Mouse (Mus musculus) heart, postnatal 36 days (tissue): ENCODE results near the gene Ttll8. TPM values are rescaled to one million over a fixed set of nuclear protein-coding genes. Genes with fewer than 3 reads are reported as not detected.

Experiments
- DNase-seq, 2 experiments: peaks; one replicate each; pipeline ENCODE4 v3.0.0; 2021 to 2022
- intact Hi-C: fragments of 180-260 bp; cut with DNase I; formaldehyde crosslinking; loops from one replicate; pipeline ENCODE4 v1.15.1; 2025
- total RNA-seq, 2 experiments: library from RNA; stranded (reverse); gene quantifications; 2 replicates each; pipeline ENCODE4 v1.2.3; 2021

The Ttll8 gene
- total RNA-seq, 2 experiments from 2014 or later = not detected

DNA sequence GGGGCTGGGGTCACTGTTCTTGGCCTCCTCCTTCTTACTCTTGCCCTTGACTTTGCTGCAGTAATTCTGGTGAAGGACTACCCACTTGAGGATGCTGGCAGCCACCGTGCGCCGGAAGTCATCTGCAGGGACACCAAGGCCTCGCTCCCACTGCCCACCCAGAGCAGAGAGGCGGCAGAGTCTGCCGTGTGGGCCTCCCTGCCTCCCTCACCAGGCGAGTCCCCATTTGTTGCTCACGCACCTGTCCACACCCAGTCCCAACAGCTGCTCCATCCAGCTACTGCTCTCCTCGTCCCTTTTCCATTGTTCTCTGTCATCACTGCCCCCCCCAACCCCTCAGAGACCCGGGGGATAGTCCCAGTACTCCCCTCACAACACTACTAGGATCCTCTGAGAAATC is 21.6 kb downstream of the Ttll8 start:
- intact Hi-C loops = no loop called here
- DNase-seq = no peak

DNA sequence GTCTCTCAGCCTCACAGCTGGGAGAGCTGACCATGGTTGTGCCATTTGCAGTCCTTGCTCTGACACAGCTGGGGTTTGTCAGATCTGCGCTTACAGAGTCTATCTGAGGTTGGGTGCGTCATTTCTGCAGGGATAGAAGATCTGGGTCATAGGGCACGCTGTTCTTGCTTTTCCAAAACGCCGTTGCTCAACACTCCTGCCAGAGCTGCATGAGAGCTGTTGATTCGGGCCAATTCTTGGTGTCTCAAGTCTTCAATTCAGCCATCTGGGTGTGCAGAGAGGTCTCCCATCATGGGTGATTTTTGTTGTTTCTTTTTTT is 32.3 kb downstream of the Ttll8 start:
- intact Hi-C loops = loop anchor here (1.0 kb wide), 2 partner anchors 45 to 94 kb away; no protein-coding TSS in a partner anchor
- DNase-seq = peak; percentile 36 to 50

DNA sequence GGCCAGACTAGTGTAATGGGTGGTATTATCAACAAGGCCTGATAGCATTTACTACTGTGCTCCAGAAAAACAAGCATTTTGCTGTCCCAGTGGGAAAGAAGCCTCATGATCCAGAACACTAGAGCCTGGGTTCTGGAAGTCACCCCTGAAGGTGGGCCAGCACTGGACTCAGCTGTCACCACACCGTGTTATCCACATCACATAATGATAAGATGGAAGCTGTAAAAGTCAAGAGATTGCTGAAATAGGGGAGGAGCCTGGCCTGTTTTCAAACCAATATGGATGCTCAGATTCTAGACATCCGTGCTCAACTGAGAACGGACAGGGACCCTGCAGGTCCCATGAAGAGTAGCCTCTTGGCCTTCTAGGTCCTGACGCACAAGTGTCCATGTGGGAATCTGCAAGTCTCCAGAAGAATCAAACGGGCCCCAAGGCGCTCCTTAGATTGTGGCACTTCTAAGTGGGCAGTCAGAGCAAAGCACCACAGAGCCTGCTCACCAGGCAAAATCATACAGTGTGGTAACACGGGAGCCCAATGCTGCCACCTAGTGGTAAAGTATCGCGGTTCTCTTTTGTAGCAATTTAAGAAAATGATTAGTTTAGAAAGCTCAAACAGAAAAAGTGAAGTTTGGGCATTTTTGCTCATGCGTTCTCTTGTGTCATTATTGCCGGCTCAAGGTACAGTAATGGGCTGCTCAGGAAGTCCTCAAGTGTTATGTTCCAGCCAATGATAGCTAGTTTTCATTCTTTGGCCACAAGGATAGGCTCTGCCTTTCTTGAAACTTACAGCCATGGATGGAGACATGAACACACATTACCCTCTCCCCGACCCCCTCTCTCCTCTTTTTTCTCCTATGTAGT is 32.9 kb downstream of the Ttll8 start:
- intact Hi-C loops = loop anchor here (1.0 kb wide), 2 partner anchors 44 to 93 kb away; no protein-coding TSS in a partner anchor

DNA sequence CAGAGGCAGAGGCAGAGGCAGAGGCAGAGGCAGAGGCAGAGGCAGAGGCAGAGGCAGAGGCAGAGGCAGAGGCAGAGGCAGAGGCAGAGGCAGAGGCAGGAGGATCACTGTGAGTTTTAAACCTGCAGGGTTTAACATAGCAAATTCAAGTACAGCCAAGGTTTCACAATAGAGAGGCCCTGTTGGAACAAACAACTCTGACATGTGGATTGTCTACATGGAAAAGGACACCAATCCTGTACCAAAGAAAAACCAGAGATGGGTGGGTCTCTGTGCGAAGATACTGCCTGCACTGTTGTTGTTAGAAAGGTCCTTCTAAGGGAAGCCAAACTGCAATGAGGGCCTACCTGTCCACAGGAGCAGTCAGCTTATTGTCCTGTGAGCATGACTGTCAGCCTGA is 34.2 kb downstream of the Ttll8 start:
- DNase-seq = no peak
- intact Hi-C loops = no loop called here

More for the DNA sequence above, 32.9 kb downstream of the Ttll8 start:
- peak; percentile 73 to 75 for DNase-seq

DNA sequence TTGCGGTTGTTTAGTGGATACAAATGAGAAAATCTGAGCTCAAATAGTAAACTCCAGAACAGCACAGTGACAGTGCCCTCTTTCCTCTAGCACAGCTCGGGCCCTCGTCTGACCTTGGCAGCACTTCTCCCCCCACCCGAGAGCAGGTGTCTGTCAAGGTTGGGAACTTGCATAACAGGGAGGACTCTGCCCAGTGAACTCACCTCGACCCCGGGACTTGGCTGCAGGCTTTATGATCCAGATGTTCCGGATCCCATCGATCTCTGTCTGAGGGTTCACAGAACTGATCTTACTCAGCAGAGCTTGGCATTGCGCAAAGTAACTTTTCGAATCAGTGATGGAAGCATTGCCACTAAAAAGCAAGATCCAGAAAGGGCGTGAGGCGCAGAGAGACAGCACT is 34.9 kb downstream of the Ttll8 start:
- intact Hi-C loops = no loop called here
- DNase-seq = no peak

DNA sequence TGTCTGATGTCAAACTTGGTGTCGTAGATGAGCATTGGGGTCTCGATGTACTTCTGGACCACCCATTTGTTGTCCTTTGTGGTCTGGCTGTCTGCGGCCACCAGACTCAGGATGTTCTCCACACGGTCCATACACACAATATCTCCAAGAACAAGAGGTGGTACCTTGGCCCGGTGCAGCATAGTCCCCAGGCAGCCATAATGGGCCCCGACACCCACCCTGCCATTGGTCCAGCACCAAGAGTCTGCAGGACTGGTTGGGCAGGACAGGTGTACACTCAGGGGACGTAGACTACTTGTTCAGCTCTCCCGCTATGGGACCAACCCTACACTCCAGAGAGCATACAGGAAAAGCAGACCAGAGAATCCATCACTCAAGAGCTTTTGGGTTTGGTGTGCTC is 37.1 kb downstream of the Ttll8 start:
- no peak for DNase-seq
- intact Hi-C loops = no loop called here

DNA sequence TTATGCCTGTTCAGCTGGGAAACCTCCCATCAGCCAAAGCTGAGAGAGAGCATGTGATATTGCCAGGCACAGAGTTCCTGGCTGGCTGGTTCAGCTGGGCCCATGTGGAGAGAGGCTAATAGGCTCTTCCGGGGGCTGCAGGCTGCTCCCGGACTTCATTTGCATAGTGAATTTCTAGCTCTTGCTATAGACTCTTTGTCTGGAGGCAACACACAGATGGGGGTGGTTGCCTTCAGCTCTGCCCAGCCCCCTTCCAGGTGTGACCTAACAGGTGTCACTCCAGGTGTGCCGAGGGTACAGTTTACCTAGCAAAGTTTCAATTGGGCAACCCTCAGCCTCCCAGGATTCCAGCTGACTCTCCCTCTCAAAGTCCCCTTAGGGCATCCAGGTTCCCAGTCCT is 37.9 kb downstream of the Ttll8 start:
- DNase-seq = no peak
- intact Hi-C loops = no loop called here

DNA sequence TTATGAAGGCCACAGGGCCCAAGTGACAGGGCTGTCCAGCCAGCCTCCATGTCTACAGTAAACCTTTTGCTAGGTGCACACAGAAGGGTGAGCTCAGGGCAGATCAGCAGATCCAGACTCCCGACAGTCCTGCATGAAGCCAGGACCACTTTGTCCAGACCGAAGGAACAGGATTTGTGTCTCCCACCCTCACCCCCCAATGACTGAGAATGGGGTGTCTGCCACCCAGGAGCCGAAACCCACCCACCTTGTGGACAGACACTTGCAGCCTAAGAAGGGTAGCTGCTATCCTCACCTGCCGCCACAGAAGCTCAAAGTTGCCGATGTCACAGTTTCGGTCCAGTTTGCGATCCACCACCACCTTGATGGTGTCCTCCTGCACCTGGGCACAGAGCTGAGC is 39.2 kb downstream of the Ttll8 start:
- intact Hi-C loops = no loop called here
- DNase-seq = no peak

DNA sequence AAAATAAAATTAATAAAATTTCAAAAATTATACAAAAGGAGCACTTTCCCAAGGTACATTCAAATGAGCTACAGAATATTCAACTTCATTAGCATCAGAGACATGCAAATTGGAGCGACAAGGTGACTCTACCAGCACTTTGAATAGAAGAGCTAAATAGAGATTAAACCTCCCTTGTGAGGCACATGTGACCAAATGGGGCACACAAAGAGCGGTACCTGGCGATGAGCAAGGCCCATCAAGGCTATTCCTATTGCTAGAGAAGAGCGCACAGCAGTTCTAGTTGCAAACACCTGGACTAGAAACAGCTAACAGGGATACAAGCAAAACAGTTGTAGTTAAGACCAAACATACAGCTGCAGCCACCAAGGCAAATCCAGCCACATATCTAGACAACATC is 47.9 kb downstream of the Ttll8 start:
- intact Hi-C loops = no loop called here
- DNase-seq = no peak

DNA sequence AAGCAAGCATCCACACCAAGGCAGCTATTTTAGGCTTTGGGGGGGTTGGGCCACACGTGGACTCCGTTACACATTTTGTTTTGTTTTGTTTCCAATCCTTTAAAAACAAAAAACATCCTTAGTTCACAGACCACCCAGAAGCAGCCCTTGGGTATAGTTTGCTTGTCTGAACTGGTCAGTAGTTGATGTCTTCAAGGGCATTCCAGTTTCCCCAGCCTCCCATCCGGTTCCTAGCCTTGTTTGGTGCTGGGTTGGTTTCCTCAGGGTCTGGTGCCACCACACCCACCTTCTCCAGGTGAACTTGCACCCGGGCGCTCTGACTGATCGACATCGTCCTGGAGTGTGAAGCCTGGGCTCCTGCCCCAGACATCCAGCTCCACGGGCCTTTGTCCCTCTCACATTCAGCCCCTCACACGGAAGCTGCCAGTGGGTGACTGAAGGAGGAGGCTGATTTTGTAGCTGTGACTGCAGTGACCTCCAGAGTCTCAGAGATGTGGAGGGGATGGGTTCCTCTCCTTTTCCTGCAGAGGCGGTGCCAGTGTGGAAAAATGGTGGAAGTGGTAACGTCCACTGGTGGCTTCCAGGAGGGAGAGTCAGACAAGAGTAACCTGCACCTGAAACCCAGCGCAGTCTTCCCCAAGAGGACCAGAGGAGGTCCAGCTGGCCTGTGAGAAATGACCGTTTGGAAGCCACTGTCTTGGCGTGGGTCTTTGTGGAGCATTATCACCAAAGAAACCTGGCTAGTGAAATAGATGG is 50.0 kb downstream of the Ttll8 start:
- intact Hi-C loops = no loop called here
- no peak for DNase-seq

DNA sequence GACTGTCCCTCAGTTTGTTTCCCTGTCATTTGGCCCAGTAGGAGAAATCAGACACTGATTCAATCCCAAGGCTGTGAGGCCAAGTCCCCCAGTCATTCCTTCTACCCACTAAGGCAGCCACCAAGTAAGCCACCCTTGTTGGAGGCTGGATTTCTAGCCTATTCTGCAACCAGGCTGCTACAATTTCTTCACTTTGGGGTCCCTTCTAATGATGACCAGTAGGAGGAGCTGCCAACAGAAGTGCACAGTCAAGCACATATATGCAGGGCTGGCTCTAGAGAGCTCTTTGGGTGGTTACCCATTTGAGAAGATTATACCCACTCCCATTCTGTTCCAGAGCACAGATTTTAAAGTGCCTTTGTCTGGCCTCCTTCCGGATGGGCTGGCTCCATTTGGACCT is 51.1 kb downstream of the Ttll8 start:
- no peak for DNase-seq
- intact Hi-C loops = no loop called here

DNA sequence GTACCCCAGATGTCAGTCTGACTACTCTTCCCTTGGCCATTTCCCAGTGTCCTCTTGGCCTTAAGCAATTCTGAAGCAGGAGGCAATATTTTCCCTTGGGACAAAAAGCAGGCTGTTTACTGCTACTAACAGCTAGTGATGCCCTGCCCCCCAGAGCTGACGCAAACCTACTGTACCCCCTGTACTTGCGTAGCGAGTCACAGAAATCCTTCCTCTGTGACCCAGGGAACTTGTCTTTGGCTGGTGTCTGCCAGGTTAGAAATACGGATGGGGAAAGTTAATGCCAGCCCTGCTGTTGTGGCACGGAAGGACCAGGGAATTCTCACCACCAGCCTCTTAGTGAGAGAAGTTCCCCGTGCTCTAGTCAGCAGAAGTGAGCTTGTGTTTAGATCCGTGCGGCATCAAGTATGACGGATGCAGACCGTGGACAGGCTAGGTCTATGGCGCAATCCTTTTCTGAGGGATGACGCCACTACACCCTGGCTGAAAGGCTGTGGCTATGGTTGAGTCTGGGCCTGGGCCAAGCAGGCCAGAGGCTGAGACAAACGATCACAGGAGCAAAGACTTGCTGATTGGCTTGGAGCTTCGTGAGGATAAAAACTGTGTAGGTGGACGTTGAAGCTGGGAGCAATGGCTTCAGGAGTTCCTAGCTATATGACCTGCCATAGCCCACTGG is 51.9 kb downstream of the Ttll8 start:
- intact Hi-C loops = no loop called here

DNA sequence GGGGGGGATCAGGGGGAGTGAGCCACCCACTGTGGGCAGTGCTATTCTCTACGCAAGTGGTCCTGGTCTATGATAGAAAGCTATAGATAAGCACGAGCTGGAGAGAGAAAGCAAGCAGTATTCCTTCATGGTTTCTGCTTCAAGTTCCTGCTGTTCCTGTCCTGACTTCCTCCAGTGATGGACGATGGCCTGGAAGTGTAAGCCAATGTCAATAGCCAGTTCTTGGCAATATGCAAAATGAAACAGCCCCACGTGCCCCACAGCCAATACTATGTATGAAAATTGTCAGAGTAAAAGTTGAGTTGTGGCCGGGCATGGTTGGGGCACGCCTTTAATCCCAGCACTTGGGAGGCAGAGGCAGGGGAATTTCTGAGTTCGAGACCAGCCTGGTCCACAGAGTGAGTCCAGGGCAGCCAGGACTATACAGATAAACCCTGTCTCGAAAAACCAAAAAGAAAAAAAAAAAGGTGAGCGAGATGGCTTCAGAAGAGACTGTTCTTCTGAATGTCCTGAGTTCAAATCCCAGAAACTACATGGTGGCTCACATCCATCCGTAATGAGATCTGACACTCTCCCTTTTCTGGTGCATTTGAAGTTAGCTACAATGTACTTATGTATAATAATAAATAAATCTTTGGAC is 57.8 kb downstream of the Ttll8 start:
- DNase-seq = no peak
- intact Hi-C loops = no loop called here

More for the DNA sequence above, 51.9 kb downstream of the Ttll8 start:
- DNase-seq = no peak

DNA sequence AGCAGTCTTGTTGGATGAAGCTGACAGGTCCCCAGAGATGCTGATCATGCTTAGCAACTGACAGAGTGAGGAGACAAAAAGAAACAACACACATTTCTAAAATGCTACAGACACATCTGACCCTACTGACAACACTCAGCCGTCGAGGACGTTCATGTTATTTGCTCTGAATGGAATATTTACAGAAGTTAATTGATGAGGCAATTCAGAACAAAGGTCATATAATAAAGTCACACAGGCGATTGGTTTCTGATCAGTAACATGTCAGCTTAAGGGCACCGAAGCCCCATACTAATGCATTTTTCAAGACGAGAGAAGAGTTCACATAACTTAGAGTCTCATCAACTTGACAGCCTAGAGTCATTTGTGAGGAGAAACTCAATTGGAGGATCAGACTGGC is 58.3 kb downstream of the Ttll8 start:
- intact Hi-C loops = no loop called here
- DNase-seq = no peak

DNA sequence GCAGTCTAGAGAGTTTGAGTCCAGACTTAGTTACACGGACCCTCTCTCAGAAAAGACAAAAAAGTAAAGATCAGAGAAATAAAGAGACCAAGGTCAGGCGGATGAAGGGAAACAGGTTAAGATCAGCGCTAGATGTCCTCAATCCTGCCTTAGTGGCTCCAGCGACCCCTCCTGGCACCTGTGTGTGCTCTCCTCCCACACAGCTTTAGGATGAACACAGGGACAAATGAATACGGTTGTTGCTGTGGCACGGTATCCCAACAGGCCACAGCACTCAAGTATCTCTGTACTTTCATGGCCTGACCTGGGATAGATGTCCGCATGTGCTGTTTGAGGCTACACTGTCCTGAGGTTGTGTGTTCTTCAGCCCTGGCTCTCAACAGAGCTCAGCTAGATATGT is 59.1 kb downstream of the Ttll8 start:
- no peak for DNase-seq
- intact Hi-C loops = no loop called here

DNA sequence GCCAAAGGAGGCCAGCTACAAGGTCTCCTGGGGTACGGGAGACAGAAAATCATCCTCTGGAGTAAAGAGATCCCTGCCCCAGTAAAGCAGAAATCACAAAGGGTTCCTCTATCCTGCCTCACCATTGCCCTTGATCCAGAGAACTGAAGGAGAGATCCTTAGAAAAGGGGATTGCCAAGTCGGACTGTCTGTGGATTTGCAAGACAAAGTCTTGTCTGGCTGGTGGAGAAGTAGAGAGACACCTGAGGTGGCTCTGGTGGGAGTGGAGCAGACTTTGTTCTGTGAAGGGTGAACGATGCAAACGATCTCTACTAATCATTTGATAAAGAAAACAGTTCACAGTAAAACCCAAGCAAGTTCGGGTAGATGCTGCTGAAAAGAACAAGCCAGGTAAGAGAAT is 61.3 kb downstream of the Ttll8 start:
- intact Hi-C loops = no loop called here
- no peak for DNase-seq

DNA sequence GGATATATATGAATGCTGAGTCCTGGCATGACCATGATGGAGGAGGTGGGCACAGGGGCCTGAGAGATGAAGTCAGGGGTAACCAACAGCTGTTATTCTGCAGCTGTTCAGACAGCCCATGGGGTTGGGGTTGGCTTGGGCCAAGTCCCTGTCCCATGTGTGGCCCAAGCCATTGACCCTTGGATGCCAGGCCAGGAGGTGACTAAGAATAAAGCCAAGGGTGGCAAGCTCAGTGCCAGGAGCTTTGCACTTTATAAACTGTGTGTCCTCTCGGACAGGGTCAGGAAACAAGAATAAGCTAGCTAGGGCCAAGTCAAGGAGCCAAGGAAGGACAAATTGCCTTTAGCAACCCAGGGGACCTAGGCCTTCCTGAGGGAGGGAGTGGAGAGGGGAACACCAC is 62.0 kb downstream of the Ttll8 start:
- intact Hi-C loops = no loop called here
- DNase-seq = no peak

DNA sequence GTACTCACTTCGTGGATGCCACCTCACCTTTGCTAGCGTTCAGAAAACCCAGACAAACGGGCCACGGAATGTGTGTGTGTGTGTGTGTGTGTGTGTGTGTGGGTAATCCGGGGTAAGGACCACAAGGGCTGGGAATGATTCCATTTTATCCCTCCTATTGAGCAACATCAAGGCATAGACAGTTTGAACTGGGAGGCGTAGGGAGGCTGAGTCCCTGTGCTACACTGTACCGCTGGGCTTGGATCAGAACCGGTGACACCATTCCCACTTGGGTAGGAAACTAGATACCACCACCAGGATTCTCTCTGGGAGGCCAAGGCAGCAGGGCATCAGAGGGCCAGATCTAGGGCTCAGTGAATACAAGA is 62.6 kb downstream of the Ttll8 start:
- no peak for DNase-seq
- intact Hi-C loops = no loop called here

DNA sequence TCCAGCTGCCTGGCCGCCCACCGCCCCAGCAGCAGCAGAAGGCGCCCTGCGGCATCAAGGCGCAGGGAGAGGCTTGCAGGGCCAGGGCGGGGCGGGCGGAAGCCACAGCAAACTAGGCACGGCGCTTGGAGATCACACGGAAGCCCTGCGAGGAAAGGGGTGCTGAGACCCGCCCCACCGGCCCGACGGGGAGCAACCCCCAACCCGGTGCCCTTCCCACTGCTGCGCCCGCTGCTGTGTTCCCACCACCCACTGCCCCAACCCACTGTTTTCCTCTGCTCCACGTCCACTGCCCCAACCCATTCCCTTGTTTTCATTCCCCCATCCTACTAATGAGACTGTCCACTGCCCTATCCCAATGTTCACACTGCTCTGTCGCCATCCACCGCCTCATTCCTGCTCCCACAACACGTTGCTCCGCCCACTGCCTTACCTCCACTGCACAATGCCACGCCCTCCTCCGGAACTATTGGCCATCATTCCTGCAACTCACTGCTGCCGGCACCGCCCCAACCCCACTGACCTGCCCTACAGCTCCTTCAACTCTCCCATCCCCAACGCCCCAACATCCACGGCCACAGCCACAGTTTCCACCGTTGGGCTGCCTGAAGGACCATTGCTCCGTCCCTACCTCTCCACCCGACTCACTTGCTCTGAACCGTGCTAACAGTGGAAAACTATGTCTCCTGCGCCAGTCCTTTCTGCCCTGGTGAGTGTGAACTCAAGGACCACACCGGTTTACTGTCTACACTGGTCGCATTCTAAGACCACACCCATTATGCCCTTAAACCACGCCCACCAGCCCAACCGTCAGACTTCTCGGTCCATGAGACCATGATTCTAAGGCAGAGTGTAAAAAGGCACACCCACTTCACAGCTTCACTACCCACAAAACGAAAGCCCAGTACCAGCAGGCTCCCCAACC is 63.2 kb downstream of the Ttll8 start:
- DNase-seq = peak; percentile 42 to 54
- intact Hi-C loops = no loop called here

DNA sequence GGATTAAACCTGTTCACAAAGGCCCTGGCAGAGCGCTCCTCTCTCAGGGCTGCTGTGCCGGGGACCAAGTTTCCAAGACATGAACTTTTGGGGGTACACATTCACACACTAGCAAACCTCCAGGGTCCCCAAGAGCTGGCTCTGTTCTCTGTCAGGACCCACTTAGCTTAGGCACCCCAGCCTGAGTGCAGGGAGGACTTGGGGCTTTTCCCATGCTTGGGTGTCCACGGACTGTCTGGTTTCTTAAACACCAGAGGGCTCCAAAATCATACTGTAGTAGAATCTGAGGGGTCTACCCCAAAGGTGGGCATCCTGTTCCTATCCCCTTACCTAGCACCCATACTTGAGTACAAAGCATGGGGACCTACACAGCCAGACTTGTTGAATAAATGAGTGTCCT is 64.2 kb downstream of the Ttll8 start:
- no peak for DNase-seq
- intact Hi-C loops = no loop called here
